Mouse (Mus musculus) heart, postnatal 0 days (tissue): Measurements from ENCODE around the gene Smarcc1.

Source experiments
- CTCF ChIP-seq: IDR thresholded peaks from 2 replicates; pipeline ENCODE4 v1.5.1; 2016; ENCODE audit warnings: antibody characterized with exemption, control low read depth, low read depth
- EP300 ChIP-seq: IDR thresholded peaks from 2 replicates; pipeline ENCODE4 v1.6.1; 2016; ENCODE audit warnings: antibody characterized with exemption, low read depth

GRCm38 (mm10) chr9:110070358-110070757 lies 47.1 kb upstream of the Smarcc1 start:
- TF ChIP-seq CTCF (no peak), EP300 (no peak)
